Mouse (Mus musculus) urinary bladder, postnatal 36 days (tissue): ENCODE measurements around the gene Rab25.

Experiments used
- DNase-seq, 2 experiments: peaks; one replicate each; pipeline ENCODE4 v3.0.0; 2022; ENCODE audit warnings: low spot score in 2 of 2, mixed read lengths in 1 of 2

Gene Rab25

GRCm38 (mm10) chr3:88542486-88542885 is 5.6 kb downstream of the Rab25 start:
- DNase-seq: no peak

- no peak for DNase-seq
These were observed 6.3 kb downstream of the Rab25 start for GRCm38 (mm10) chr3:88541622-88542401.

GRCm38 (mm10) chr3:88540085-88540484 is 8.0 kb downstream of the Rab25 start:
- no peak for DNase-seq

GRCm38 (mm10) chr3:88539397-88539796 is 8.7 kb downstream of the Rab25 start:
- no peak for DNase-seq

- no peak for DNase-seq
These were observed 9.6 kb downstream of the Rab25 start for GRCm38 (mm10) chr3:88538271-88539145.

GRCm38 (mm10) chr3:88537146-88537545 is 11.0 kb downstream of the Rab25 start:
- DNase-seq: no peak

- DNase-seq: peak; percentile 77 to 83
These were observed 11.8 kb downstream of the Rab25 start for GRCm38 (mm10) chr3:88536103-88536930.

GRCm38 (mm10) chr3:88535527-88535926 is 12.6 kb downstream of the Rab25 start:
- DNase-seq: no peak

- DNase-seq: no peak
These were observed 13.1 kb downstream of the Rab25 start for GRCm38 (mm10) chr3:88535005-88535404.

- no peak for DNase-seq
These were observed 14.4 kb downstream of the Rab25 start for GRCm38 (mm10) chr3:88533706-88534105.

- no peak for DNase-seq
These were observed 15.2 kb downstream of the Rab25 start for GRCm38 (mm10) chr3:88532689-88533511.

- DNase-seq: no peak
These were observed 15.8 kb downstream of the Rab25 start, which contains the start of gene Mex3a for GRCm38 (mm10) chr3:88532299-88532674. TSS of gene Mex3a (plus strand) at chr3:88532395.

GRCm38 (mm10) chr3:88531348-88532298 is 16.5 kb downstream of the Rab25 start:
- DNase-seq: peak; percentile 87

- DNase-seq: no peak
These were observed 17.8 kb downstream of the Rab25 start for GRCm38 (mm10) chr3:88530082-88530864.

GRCm38 (mm10) chr3:88529204-88530000 is 18.7 kb downstream of the Rab25 start:
- DNase-seq: no peak

GRCm38 (mm10) chr3:88528646-88529045 is 19.5 kb downstream of the Rab25 start:
- no peak for DNase-seq

- no peak for DNase-seq
These were observed 20.5 kb downstream of the Rab25 start for GRCm38 (mm10) chr3:88527565-88527964.
